Comparison of ENCODE assay signal across 9 mouse cellular contexts in genomic region chr19:46347936-46348668, GRCm38 (mm10). TPM values are rescaled to one million over a fixed set of nuclear protein-coding genes. Genes with fewer than 3 reads are reported as not detected.
A peak's percentile ranks its signal among the peaks of the same experiment; 100 is the strongest.
DNase-seq lines count a peak whose midpoint lies in the region; ATAC-seq and TF ChIP-seq lines count a peak whose summit lies in the region.
"Had no signal": no experiment of that assay in that cellular context is flagged by ENCODE, and none has a peak within 500 bp of the region (broad histone marks: within the 10 kb centered on the region; RNA-seq: fewer than 3 reads in every experiment).

No protein-coding gene starts in this region.

- no peak for TF ChIP-seq RAD21 in CH12.LX (IDR thresholded peaks at IDR 0.05; ENCODE audit: low read depth, low read length)

- TF ChIP-seq CTCF in gastrocnemius, adult 2 months (IDR thresholded peaks at IDR 0.05): no peak
- no peak for TF ChIP-seq CTCF in CH12.LX (conservative IDR thresholded peaks at IDR 0.05 in 1 of 2, IDR thresholded peaks at IDR 0.05 in 1 of 2; ENCODE audit: low read depth in 2 of 2, low read length in 2 of 2)

- H3K27me3 ChIP-seq in CH12.LX (replicated peaks): no peaks in the 10 kb centered on the region
- no peaks in the 10 kb centered on the region; the same call in 1 of the 2 replicates for H3K27me3 ChIP-seq in forebrain, embryonic 14.5 days (replicated peaks; ENCODE audit: control insufficient read depth, insufficient read depth, low read length)
- H3K27me3 ChIP-seq in liver, embryonic 15.5 days: peaks cover 33% of the 10 kb centered on the region

- no peaks in the 10 kb centered on the region for H3K9me3 ChIP-seq in CH12.LX (replicated peaks; ENCODE audit: low read length)
- H3K9me3 ChIP-seq in forebrain, embryonic 14.5 days (replicated peaks; ENCODE audit: control insufficient read depth, low read length): no peaks in the 10 kb centered on the region
- H3K9me3 ChIP-seq in liver, embryonic 15.5 days (replicated peaks): no peaks in the 10 kb centered on the region

- 34% methylated on average over 14 of the region's 14 CpGs for WGBS in forebrain, embryonic 14.5 days
- WGBS in liver, embryonic 15.5 days (ENCODE audit: insufficient replicate concordance): 26% methylated on average over 14 of the region's 14 CpGs

- ATAC-seq in forebrain, embryonic 14.5 days: peak; percentile 19; the same call in 1 of the 2 replicates
- ATAC-seq in liver, embryonic 15.5 days (ENCODE audit: insufficient read depth): 0 out of 2 replicates have a peak, but pooled peaks have one; percentile 21

- peaks cover 0 to 5% of the 10 kb centered on the region in 2 experiments for H3K36me3 ChIP-seq in CH12.LX (replicated peaks in 1 of 2; ENCODE audit: control insufficient read depth in 1 of 2, insufficient read depth in 1 of 2, low read length in 1 of 2)
- H3K36me3 ChIP-seq in forebrain, embryonic 14.5 days (ENCODE audit: control insufficient read depth, insufficient read depth, low read length): no peaks in the 10 kb centered on the region
- H3K36me3 ChIP-seq in liver, embryonic 15.5 days (replicated peaks): no peaks in the 10 kb centered on the region

- no peak for TF ChIP-seq POLR2A in CH12.LX (IDR thresholded peaks at IDR 0.05; ENCODE audit: low read depth, low read length)

- H3K4me3 ChIP-seq in gastrocnemius, adult 2 months: peak overlapping the region; percentile 92
- peak overlapping the region; percentile 53 to 84 (median 82) for H3K4me3 ChIP-seq in CH12.LX (replicated peaks in 1 of 3; ENCODE audit: low read depth in 2 of 3, low read length in 2 of 3, poor library complexity in 1 of 3)
- H3K4me3 ChIP-seq in forebrain, embryonic 14.5 days (ENCODE audit: low read depth, low read length): peak overlapping the region; percentile 65
- H3K4me3 ChIP-seq in liver, embryonic 15.5 days (replicated peaks): peak overlapping the region; percentile 65

- peak overlapping the region; percentile 86 for H3K27ac ChIP-seq in gastrocnemius, adult 2 months
- no peak overlapping the region for H3K27ac ChIP-seq in CH12.LX (ENCODE audit: insufficient read depth, low read depth)
- H3K27ac ChIP-seq in forebrain, embryonic 14.5 days (ENCODE audit: low read depth, low read length): peak overlapping the region; percentile 86
- peak overlapping the region; percentile 68 for H3K27ac ChIP-seq in liver, embryonic 15.5 days (replicated peaks)

- no peak for DNase-seq in gastrocnemius, adult 2 months
- no peak for DNase-seq in gastrocnemius, postnatal 14 days
- no peak for DNase-seq in CH12.LX (ENCODE audit: extremely low read depth)
- DNase-seq in forebrain, embryonic 14.5 days (ENCODE audit: low spot score): peak; percentile 46
- no peak for DNase-seq in adrenal gland, adult 2 months
- DNase-seq in gastrocnemius, postnatal 36 days: no peak
- no peak for DNase-seq in thymus, postnatal 36 days

- intact Hi-C loops in gastrocnemius, adult 2 months (cut with DNase I): no loop called here
- intact Hi-C loops in gastrocnemius, postnatal 14 days (cut with DNase I; ENCODE audit: low total_unique reads): no loop called here
- intact Hi-C loops in gastrocnemius, postnatal 36 days (cut with DNase I): no loop called here

- H3K4me1 ChIP-seq in CH12.LX (ENCODE audit: control insufficient read depth in 1 of 2, insufficient read depth in 2 of 2): peaks cover 6 to 25% of the 10 kb centered on the region in 2 experiments
- H3K4me1 ChIP-seq in forebrain, embryonic 14.5 days (ENCODE audit: control insufficient read depth, insufficient read depth, low read length): peaks cover 5% of the 10 kb centered on the region; the same call in 1 of the 2 replicates
- H3K4me1 ChIP-seq in liver, embryonic 15.5 days (replicated peaks): peaks cover 59% of the 10 kb centered on the region

- no peaks in the 10 kb centered on the region for H3K79me2 ChIP-seq in CH12.LX (replicated peaks; ENCODE audit: control insufficient read depth, extremely low read depth, insufficient read depth, poor library complexity, severe bottlenecking)

- TF ChIP-seq EP300 in CH12.LX (IDR thresholded peaks at IDR 0.05; ENCODE audit: low read length): no peak

- in situ Hi-C loops in CH12.LX (cut with MboI; ENCODE audit: low pct_ligation_motif_present, low pct_unique_long_range_greater_than_20kb, low sequenced_read_pairs): no loop called here

- H3K9ac ChIP-seq in CH12.LX (ENCODE audit: insufficient read depth, low read depth): peak overlapping the region; percentile 82
- peak overlapping the region; percentile 81 for H3K9ac ChIP-seq in forebrain, embryonic 14.5 days (ENCODE audit: low read length)
- H3K9ac ChIP-seq in liver, embryonic 15.5 days: peak overlapping the region; percentile 57

- dilution Hi-C loops in CH12.LX (cut with MboI; ENCODE audit: extremely low pct_ligation_motif_present, extremely low pct_unique_long_range_greater_than_20kb, low sequenced_read_pairs): no loop called here

- H3K4me2 ChIP-seq in CH12.LX (ENCODE audit: insufficient read depth, low read depth, poor library complexity, severe bottlenecking): peak overlapping the region; percentile 95
- peak overlapping the region; percentile 95 for H3K4me2 ChIP-seq in forebrain, embryonic 14.5 days (ENCODE audit: low read length)
- peak overlapping the region; percentile 95 for H3K4me2 ChIP-seq in liver, embryonic 15.5 days

TF ChIP-seq in CH12.LX, 34 proteins besides CTCF, POLR2A, EP300 and RAD21:
- peak; percentile 85 for TF ChIP-seq ZNF384 (IDR thresholded peaks at IDR 0.05; ENCODE audit: low read depth, low read length)
- no peak for TF ChIP-seq SMC3 (IDR thresholded peaks at IDR 0.05; ENCODE audit: low read depth, low read length)

RNA-seq across cellular contexts. Expression of gene 2310034G01Rik, which starts 2.0 kb away (rescaled TPM):
- total RNA-seq in gastrocnemius, adult 2 months (2021): under 1 TPM; 0.17 to 0.18 TPM
- under 1 TPM; 0.16 to 0.39 TPM for total RNA-seq in gastrocnemius, postnatal 14 days (2021)
- 1.3 and 1.4 TPM in 2 replicates for total RNA-seq in CH12.LX (2012; rRNA removed)
- 1.5 and 1.6 TPM in 2 replicates for total RNA-seq in CH12.LX (2014; rRNA removed)
- polyA plus RNA-seq in CH12.LX (2012; ENCODE audit: insufficient read length, low read depth): 1.1 and 1.4 TPM in 2 replicates
- 1.8 and 2.2 TPM in 2 replicates for polyA plus RNA-seq in forebrain, embryonic 14.5 days (2014; fragmentation: Nextera tagmentation; extraction: Ambion mirVana)
- 0.22 and 0.46 TPM in 2 replicates for polyA plus RNA-seq in liver, embryonic 15.5 days (2015; fragmentation: Nextera tagmentation; extraction: Ambion mirVana)
- total RNA-seq in adrenal gland, adult 2 months (2021): 1 to 10 TPM in 1 of 2 experiments, under 1 TPM in 1; 0.90 to 1.6 TPM
- polyA plus RNA-seq in adrenal gland, adult 2 months (2012; rRNA removed): 1.7 and 2.8 TPM in 2 replicates
- under 1 TPM; 0.25 to 0.38 TPM for total RNA-seq in gastrocnemius, postnatal 36 days (2021)
- total RNA-seq: G1E had no signal
- polyA plus RNA-seq: G1E had no signal

RNA-seq across cellular contexts. Expression of gene Mfsd13a, which starts 7.2 kb away (rescaled TPM):
- total RNA-seq in gastrocnemius, adult 2 months (2021): 1 to 10 TPM in 1 of 2 experiments, under 1 TPM in 1; 0.82 to 1.2 TPM
- total RNA-seq in gastrocnemius, postnatal 14 days (2021): 1 to 10 TPM; 1.1 TPM
- total RNA-seq in CH12.LX (2012; rRNA removed) (4.9 and 7.6 TPM in 2 replicates), CH12.LX (2014; rRNA removed) (2.8 and 3.1 TPM in 2 replicates)
- polyA plus RNA-seq in CH12.LX (2012; ENCODE audit: insufficient read length, low read depth): 13.2 and 15.9 TPM in 2 replicates
- polyA plus RNA-seq in forebrain, embryonic 14.5 days (2014; fragmentation: Nextera tagmentation; extraction: Ambion mirVana): 7.2 TPM in 2 replicates
- polyA plus RNA-seq in liver, embryonic 15.5 days (2015; fragmentation: Nextera tagmentation; extraction: Ambion mirVana): 12.5 and 14.8 TPM in 2 replicates
- total RNA-seq in adrenal gland, adult 2 months (2021): 1 to 10 TPM; 7.3 to 9.6 TPM
- polyA plus RNA-seq in adrenal gland, adult 2 months (2012; rRNA removed): 43.2 and 63.5 TPM in 2 replicates
- 1 to 10 TPM in 1 of 2 experiments, under 1 TPM in 1; 0.79 to 1.1 TPM for total RNA-seq in gastrocnemius, postnatal 36 days (2021)
- total RNA-seq: G1E had no signal

RNA-seq across cellular contexts. Expression of gene Cuedc2, which starts 9.6 kb away (rescaled TPM):
- total RNA-seq in gastrocnemius, adult 2 months (2021): 10 to 100 TPM; 58.2 to 67.6 TPM
- 10 to 100 TPM; 68.7 to 79.0 TPM for total RNA-seq in gastrocnemius, postnatal 14 days (2021)
- total RNA-seq in CH12.LX (2012; rRNA removed): 95.1 and 102 TPM in 2 replicates
- 117 and 120 TPM in 2 replicates for total RNA-seq in CH12.LX (2014; rRNA removed)
- polyA plus RNA-seq in CH12.LX (2012; ENCODE audit: insufficient read length, low read depth): 94.4 and 123 TPM in 2 replicates
- 402 and 405 TPM in 2 replicates for polyA plus RNA-seq in forebrain, embryonic 14.5 days (2014; fragmentation: Nextera tagmentation; extraction: Ambion mirVana)
- 73.0 and 82.8 TPM in 2 replicates for polyA plus RNA-seq in liver, embryonic 15.5 days (2015; fragmentation: Nextera tagmentation; extraction: Ambion mirVana)
- 10 to 100 TPM; 72.2 to 87.7 TPM for total RNA-seq in adrenal gland, adult 2 months (2021)
- 41.3 and 42.5 TPM in 2 replicates for polyA plus RNA-seq in adrenal gland, adult 2 months (2012; rRNA removed)
- total RNA-seq in gastrocnemius, postnatal 36 days (2021): 10 to 100 TPM; 55.9 to 56.4 TPM

RNA-seq across cellular contexts. Expression of gene Fbxl15, which starts 20.1 kb away (rescaled TPM):
- total RNA-seq in gastrocnemius, adult 2 months (2021): 1 to 10 TPM; 2.9 to 3.8 TPM
- 1 to 10 TPM; 2.4 to 2.8 TPM for total RNA-seq in gastrocnemius, postnatal 14 days (2021)
- total RNA-seq in CH12.LX (2012; rRNA removed) (9.9 and 10.4 TPM in 2 replicates), CH12.LX (2014; rRNA removed) (6.8 and 9.4 TPM in 2 replicates)
- 7.3 and 7.6 TPM in 2 replicates for polyA plus RNA-seq in CH12.LX (2012; ENCODE audit: insufficient read length, low read depth)
- polyA plus RNA-seq in forebrain, embryonic 14.5 days (2014; fragmentation: Nextera tagmentation; extraction: Ambion mirVana): 42.6 and 43.1 TPM in 2 replicates
- 12.2 and 12.4 TPM in 2 replicates for polyA plus RNA-seq in liver, embryonic 15.5 days (2015; fragmentation: Nextera tagmentation; extraction: Ambion mirVana)
- 10 to 100 TPM in 1 of 2 experiments, 1 to 10 TPM in 1; 6.7 to 12.1 TPM for total RNA-seq in adrenal gland, adult 2 months (2021)
- polyA plus RNA-seq in adrenal gland, adult 2 months (2012; rRNA removed): 41.6 and 60.3 TPM in 2 replicates
- total RNA-seq in gastrocnemius, postnatal 36 days (2021): 1 to 10 TPM; 2.7 to 2.9 TPM

RNA-seq across cellular contexts. Expression of gene Psd, which starts 21.1 kb away (rescaled TPM):
- under 1 TPM; 0.14 to 0.36 TPM for total RNA-seq in gastrocnemius, adult 2 months (2021)
- 1 to 10 TPM; 1.4 to 1.9 TPM for total RNA-seq in gastrocnemius, postnatal 14 days (2021)
- 1.3 and 2.2 TPM in 2 replicates for total RNA-seq in CH12.LX (2012; rRNA removed)
- total RNA-seq in CH12.LX (2014; rRNA removed): 0.39 and 0.70 TPM in 2 replicates
- polyA plus RNA-seq in CH12.LX (2012; ENCODE audit: insufficient read length, low read depth): 20.1 and 20.6 TPM in 2 replicates
- polyA plus RNA-seq in forebrain, embryonic 14.5 days (2014; fragmentation: Nextera tagmentation; extraction: Ambion mirVana): 68.7 and 83.0 TPM in 2 replicates
- polyA plus RNA-seq in liver, embryonic 15.5 days (2015; fragmentation: Nextera tagmentation; extraction: Ambion mirVana): 5.0 and 5.7 TPM in 2 replicates
- total RNA-seq in adrenal gland, adult 2 months (2021): 1 to 10 TPM; 7.3 to 7.9 TPM
- 13.7 and 18.1 TPM in 2 replicates for polyA plus RNA-seq in adrenal gland, adult 2 months (2012; rRNA removed)
- under 1 TPM; 0.51 to 0.62 TPM for total RNA-seq in gastrocnemius, postnatal 36 days (2021)
